Mouse (Mus musculus) mature B cell (primary cell): Measurements from ENCODE around the gene Mark2.

Source experiments
- in situ Hi-C: fragments of 300-500 bp; cut with MboI; formaldehyde crosslinking; loops from 2 replicates; pipeline ENCODE4 v1.14.3; 2019

The Mark2 gene

DNA sequence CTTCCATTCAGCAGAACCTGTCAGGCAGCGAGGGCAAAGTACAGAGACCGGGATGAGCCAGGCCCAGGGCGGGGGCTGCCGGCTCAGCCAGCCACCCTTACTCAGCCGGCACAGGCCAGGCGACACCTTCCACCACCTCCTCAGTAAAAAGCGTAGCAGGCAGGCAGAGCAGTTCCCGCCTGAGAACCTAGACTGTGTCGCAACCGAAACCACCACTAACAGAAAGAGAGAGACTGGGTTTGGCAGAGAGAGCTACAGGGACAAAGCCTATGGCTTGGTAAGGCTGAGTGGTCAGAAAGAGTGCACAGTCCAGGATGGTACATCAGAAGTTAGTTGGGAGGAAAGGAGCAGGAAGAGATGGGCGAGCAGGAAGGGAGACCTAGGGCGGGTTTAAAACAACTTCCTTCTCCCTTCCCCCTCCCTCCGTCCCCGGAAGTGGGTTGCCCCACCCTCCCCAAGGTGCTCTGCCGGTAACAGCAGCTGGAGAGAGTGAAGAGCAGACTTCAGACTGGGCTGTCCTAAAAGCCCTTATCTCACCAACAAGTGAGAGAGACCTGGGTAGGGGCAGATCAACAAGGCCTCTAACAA is 46.5 kb downstream of the Mark2 start:
- in situ Hi-C loops: no loop called here

DNA sequence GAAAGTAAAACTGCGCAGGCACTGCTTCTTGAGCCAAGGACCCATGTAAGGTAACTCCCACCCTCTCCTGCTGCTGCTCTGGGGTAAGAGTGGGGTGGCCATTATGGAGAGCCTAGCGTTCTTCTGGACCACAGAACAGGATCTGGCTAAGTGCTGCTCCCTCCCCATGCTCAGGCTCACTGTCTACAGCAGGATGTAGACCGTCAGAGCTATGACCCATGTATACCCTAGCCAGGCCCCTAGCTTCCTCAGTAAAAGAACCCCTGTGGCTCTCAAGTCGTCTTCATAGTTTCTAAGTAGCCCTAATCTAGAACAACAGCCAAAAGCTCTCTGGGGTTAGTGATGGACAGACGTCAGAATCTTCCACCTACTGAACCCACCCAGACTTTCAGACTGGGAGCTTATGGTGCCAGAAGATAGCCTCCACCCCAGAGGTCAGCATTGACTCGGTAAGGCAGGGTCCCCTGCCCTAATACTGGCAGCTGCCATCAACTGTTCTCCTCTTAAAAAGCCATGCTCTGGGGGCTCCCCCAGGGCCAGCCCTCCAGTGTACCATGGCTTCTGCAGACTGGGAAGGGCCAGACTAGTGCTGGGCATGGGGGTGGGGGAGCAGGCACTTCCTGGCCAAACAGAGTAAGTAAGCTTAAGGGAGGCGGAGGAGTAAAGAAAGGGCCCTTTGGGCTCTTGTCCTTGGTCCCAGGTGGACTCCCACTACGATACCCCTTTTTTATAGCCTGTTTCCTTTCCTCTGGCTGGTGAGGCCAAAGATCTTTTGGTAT is 47.4 kb downstream of the Mark2 start:
- in situ Hi-C loops: no loop called here

DNA sequence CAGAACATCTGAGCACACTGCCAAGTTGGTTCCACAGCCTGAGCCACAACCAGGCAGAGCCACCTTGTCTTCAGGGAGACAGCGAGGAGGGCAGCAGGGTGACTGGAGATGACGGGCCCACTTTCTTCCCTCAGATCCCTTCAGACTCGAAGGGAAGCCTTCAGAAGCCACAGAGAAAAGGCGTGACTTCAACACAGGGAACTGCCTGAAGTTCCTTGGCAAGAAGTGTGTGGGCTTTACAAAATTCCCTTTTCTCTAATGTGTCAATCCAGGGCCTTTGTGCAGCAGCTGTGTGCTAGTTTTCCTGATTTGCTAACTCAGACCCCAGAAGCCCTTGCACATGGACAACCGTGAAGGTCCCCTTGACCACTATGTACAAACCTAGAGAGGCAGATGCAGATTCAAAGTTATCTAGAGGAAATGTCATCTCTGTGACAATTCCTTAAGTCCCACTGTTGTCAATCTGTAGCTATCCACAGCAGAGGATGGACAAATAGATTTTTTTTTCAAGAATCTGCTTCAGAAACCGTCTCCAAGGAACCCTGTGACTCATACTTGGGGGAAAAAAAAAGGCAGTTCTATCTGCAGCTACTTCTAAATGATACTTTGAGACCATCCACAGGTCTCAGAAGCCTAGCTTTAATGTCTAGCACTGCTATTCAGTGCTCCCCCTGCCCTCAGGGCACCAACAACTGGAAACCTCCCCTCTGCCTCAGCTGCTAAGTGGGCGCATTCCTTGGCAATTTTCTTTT is 49.5 kb downstream of the Mark2 start:
- in situ Hi-C loops: no loop called here

DNA sequence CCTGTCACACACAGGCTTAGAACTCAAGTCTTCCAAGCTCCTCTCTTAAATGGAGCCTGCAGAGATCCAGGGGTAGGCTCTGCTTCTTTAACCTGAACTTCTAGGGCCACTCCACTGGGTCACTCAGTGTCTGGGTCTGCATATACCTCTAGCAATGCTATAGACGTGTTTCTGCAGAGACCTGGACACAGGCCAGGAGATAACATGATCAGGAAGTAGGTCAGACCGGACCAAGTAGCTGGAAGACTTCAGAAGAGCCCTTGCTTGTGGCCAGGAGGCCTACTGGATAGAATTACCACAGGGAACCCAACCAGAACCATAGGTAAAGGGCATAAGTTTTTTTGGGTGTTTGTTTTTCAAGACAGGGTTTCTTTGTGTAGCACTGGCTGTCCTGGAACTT is 51.9 kb downstream of the Mark2 start:
- in situ Hi-C loops: no loop called here

DNA sequence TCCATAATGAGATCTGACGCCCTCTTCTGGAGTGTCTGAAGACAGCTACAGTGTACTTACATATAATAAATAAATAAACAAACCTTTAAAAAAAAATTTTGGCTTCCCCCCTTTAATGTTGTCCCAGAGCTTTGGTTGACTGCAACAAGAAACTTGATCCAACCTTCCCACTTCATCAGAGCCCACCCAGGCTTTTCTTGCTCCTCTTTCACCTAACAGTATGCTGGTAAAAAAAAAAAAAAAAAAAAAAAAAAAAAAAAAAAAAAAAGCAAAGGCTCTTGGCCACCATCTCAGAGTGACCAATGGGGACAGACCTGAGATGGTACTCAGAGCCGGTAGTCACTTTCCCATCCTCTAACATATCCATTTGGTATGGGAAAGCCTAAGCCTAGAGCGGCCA is 53.4 kb downstream of the Mark2 start:
- in situ Hi-C loops: no loop called here

DNA sequence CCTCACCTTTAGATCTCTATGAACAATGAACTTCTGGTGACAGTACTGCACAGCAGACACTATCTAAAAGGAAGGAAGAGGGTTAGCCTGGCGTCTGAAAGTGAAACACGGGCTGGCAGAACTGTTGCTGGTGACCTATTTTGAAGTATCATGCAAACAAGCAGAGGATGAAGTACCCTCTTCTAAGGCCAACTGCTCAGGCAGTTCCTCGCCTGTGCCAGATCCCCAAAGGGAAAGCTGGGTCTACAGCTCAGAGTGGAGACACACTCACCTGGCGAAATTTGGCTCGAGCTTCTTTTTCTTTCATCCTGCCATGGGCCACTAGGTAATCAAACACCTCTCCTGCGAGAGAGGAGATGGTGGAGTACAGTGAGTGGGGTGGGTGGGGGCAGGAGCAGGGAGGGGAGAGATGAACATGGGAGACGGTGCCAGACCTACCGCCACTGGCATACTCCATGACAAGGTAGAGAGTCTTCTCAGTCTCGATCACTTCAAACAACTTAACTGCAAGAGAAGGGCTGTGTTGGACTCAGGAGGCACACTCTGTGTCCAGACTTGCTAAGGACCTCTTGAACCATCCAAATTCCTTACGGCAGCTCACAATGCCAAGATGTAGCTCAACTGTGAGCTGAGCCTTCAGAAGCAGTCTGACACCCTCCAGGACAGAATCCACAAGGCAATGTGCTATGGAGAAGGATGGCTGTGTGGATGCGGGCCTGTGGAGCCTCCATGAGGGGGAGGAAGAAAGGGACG is 54.9 kb downstream of the Mark2 start:
- in situ Hi-C loops: no loop called here

DNA sequence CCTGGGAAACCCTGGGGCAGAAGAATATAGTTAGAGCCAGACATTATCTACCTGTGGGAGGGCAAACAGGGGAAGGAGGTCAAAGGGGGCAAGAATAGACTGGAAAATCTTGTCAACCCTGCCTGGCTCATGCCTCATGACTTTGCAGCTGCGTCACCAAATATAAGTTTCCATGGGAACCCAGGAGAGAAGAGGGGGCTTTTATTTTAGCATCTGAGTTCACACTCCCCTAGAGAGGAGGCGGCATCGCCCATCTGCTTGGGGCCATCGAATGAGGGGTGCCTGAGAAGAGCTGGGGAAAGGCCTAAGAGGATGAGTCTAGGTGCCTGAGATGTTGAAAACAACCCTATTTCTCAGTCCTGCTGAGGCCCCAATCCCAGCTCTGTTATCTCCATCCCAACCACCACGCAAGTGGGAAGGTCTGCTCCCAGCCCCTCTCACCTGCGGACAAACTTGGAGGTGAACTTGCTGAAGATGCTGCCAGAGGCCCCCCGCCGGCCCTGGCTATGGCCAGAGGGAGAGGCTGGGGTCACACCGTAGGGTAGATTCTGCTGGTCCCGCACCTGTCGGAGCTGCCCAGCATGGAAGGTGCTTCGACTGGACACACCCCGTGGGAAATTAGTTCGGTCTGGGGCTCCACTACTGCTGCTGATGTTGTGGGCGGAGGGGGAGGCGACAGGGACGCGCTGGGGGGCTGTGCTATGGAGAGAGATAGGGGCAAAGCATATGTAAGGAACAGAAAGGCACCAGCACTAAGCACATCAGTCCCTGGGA is 60.9 kb downstream of the Mark2 start:
- in situ Hi-C loops: no loop called here

DNA sequence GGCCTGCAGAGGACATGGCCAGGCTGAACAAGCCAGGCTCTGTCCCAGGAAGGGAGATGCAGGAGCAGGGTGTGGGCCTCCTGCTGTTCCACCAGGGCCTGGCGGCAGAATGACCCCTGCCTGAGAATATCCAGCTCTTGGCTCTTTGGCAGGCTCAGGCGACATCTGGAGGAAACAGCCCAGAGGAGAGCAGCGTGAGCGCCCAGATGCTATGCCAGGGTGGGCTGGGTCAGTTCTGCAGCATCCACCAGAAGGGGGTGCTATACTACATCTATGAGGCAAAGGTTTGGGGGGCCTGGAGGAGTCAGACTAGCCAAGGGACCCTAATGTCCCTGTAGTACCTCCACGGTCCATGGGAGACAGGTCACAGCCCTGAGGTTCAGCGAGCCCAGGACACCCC is 62.5 kb downstream of the Mark2 start:
- in situ Hi-C loops: no loop called here

DNA sequence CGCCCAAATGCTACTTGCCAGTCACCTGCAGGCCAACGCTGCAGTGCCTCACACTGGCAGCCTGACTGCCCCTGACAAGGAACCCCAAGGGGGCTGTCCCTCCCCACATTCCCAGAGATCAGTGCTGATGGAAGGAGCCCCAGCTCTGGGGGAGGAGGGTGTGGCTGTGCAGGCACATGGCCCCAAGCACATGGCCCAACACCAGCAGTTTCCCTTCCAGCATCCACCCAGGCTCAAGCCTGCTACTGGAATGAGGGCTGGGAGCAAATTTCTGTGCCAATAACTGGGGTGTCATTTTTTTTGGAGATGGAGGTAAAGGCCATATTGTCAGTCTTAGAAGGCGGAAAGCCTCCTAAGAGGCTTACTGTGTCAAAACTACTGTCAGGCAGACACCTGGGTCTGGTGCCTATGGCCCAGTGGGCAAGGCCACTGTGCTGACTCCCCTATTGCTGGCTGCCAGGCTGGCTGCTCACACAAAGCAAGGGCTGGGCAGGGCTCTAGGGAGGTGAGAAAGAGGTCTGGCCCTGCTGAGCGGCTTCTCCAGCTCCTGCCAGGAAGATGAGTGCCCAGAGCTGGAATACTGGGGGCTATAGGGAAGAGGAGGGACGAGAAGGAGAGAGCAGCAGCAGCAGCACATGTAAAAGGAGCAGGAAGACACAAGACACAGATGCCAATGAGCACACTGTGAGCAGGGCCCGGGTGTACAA is 63.3 kb downstream of the Mark2 start:
- in situ Hi-C loops: no loop called here

DNA sequence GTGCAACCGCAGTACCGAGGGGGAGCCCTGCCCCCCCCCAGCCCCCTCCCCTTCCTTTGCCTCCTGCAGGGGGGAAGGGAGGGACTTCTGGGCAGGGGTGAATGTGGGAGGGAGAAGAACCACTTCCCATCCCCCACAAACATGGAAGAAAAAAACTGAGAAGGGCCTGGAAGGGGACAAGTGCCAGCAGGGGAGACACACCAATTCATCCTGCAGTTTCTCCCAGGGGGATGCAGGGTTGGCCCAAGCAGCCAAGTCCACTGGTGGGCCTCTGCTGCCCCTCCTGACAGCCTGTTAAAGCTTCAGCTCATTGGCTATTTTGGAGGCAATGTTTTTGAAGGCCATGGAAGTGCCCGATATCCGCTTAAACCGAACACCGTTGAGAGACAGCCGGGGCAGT is 64.9 kb downstream of the Mark2 start:
- in situ Hi-C loops: no loop called here

DNA sequence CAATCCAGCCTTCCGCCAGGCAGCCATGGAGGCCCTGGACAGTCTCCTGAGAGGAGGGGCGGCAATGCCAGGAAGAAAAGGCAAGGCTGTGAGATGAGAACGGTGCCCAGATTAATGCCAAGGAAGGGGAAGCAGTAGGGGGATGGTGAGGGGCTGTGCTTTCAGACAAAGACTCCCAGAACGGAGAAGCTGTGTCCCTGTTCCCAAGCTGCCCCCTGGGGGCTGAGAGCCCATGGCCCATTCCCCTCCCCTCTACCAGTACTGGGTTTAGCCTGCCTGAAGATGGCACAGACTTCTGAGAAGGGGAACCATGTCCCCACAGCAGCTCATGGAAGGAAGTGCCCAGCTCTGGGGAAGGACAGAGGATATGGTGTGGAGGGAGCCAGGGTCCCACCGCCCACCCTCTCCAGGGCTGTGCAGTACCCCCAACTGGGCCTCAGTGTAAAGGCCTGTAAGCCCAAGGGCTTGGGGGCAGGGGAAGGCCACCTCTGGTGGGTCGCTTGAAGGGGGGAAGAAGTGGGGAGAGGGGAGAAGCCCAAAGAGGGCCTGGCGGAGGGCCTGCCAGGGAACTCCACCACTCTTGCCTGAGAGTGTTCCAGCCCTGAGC is 65.5 kb downstream of the Mark2 start:
- in situ Hi-C loops: no loop called here

DNA sequence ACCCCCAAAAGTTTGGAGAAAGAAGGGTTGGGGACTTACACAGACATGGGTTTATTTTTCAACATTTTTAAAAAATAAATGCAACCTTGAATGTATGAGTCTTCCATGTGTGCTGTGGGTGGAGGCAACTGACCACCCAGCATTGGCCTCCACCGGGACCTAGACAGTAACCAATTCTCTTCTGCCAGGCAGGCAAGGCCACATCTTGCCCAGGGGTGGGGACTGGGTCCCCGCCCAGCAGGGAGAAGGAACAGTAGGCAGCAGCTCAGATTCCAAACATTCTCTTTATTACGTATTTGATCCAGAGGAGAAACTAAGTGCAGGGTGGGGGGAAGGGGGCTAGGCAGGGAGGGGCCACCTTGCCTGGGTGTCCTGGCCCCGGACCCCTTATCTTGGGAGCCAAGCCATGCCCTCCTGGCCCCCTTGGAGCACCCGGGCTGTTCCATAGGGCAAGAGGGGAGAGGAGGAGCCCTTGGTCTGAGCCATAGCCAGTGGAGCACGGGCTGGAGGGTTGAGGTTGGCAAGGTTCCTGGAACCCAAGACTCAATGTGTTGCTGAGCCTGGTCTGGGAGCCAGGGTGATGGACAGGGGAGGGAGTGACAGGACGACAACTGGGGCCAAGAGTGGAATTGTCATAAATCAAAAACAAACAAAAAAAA is 66.4 kb downstream of the Mark2 start:
- in situ Hi-C loops: no loop called here

DNA sequence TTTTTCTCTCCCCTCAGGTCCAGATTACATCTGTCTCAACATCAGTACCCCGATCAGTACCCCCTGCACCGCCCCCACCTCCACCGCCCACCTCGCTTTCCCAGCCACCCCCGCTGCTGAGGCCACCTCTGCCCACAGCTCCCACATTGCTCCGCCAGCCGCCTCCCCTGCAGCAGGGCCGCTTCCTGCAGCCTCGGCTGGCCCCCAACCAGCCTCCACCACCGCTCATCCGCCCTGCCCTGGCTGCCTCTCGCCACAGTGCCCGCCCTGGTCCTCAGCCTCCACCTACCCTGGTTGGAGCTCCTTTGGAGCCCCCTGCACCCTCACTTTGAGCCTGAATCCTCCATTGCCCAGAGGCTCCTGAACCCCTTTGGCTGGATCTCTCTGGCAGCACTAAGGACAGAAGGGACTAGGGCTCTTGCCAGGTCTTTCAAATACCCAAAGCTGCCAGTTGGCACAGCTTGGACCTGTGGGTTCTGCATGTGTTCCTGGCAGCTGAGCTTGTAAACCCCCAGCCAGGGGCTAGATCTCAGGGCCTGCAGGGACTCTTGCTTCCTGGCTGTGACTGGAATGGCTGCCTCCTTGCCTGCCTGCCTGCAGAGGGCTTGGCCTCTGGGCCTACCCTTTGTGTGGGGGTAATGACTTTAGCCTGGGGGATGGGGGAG is 67.2 kb downstream of the Mark2 start:
- in situ Hi-C loops: no loop called here

DNA sequence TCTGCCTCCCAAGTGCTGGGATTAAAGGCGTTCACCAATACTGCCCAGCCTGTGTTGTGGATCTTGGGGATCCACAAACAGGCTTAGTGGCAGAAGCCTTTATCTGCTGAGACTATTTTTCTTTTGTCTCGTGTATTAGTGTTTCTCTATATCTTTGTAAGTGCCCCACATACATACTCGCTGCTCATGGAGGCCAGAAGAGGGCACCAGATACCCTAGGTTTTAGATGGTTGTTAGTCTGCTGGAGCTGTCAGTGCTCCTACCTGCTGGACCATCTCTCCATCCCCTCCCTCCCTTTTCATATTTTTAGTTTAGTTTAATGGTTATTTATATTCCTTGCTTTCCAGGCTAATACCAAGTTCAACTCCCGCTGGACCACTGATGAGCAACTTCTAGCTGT is 68.2 kb downstream of the Mark2 start:
- in situ Hi-C loops: no loop called here

DNA sequence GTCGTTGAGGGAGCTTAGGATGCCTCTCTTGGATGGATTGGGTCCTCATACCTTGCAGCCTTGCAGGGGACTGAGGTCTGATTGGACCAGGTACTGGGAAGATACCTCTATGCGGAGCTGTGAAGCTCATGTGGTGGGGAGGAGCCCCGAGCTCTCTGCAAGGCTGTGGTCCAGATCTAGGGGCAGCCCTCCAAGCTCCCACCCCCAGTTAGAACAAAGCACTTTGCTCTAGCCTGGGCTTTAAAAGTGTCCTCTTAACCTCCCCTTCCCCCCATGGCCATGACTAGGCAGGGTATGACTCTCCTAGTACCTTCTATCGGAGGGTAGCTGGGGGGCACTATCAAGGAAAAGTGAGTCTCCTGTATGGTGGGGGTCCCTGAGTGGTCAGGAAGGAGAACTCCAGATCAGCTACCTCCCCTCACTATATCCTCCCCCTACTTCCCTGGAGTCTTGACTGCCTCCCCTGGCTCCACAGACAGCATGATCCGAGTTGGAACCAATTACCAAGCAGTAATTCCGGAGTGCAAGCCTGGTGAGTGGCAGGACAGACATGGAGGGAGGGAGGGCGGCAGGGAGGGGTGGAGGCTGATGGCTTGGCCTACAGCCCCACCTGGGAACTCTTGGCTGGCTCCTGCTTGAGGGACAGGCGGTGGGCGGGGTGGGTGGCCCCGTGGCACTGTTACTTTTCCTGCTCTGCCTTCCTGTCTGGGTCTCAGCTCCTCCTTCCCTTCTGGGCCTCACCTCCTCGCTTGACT is 72.2 kb downstream of the Mark2 start:
- in situ Hi-C loops: loop anchor here (5.0 to 10.0 kb wide), 2 partner anchors 78 to 145 kb away; partner anchors contain the start of gene 2700081O15Rik

DNA sequence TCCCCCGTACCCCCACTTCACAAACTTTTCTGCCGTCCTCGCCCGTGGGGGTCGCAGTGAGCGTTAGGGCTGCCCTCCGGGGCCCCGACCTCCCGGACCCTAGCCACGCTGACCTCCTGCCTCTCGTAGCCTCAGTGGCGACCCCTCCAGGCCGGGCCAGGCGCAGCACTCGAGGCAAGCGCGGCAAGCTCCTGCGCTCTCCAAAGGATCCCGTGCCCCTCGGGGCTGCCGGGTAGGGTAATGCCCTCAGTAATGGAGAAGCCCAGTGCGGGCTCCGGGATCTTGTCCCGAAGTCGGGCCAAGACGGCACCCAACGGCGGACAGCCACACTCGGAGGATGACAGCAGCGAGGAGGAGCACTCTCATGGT is 73.0 kb downstream of the Mark2 start:
- in situ Hi-C loops: loop anchor here (5.0 to 10.0 kb wide), 2 partner anchors 79 to 146 kb away; partner anchors contain the start of gene 2700081O15Rik

DNA sequence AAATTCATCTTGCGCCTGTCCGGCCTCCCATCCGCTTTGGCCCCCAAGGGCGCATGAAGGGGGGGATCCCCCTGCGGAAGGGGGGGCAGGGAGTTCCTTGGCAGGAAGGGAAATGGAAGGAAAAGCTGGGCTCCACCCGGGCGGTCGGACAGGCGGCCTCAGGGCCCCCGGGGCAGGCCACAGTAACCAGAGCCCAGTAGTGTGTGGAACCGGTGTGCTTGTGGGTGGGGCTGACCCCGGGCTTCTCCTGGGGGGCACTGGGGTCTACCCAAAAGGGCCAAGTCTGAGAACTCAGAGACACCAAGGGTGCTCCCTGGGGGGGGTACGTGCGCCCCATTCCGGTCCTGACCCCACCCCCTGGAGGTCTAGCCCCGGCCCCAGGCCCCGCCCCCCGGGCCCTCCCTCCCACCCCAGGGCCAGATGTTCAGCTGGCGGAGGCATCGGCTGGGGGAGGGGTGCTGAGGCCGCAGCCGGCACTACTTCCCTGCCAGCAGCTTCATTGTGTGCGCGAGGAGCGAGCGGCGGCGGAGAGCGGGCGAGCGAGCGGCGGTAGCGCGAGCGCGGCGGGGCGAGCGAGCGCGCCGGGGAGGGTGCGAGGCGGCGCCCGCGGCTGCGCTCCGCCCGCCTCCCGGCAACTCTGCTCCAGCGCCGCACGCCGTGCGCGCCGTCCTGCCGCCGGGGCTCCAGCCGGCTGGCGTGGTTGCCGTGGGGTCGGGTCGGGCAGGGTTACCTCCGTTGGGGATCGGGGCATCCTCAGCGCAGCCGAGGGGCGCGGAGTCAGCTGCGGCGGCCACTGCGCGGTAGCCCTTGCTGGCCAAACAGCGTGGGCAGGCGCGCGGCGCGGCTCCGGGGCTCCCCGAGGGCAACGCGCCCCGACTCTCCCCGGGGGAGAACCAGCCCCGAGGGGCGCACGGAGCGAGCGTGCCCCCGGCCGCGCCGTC is 73.6 kb downstream of the Mark2 start:
- in situ Hi-C loops: loop anchor here (5.0 to 10.0 kb wide), 2 partner anchors 79 to 147 kb away; partner anchors contain the start of gene 2700081O15Rik
